Mouse (Mus musculus) forebrain, embryonic 14.5 days (tissue): ENCODE measurements at regions not wholly inside any gene's neighbourhood (a gene's known extent, or its start where the extent isn't known, plus 50 kb on each side); places are given as distances from the start of the nearest gene placed in this dataset.

Experiments
- ATAC-seq: fragments of 200-750 bp; cut with Nextera tagmentation; 2 replicates; pipeline ENCODE4 v1.8.0; 2017; ENCODE audit warnings: mild to moderate bottlenecking, moderate library complexity
- DNase-seq: peaks from one replicate; pipeline ENCODE4 v3.0.0-alpha.2; 2015; ENCODE audit warnings: low spot score
- H3K27ac ChIP-seq: fragments of 300-500 bp; sonication (generic); 2 replicates; pipeline ENCODE4 v1.5.1; 2014; ENCODE audit warnings: low read depth, mild to moderate bottlenecking, control low read depth, low read length, moderate library complexity
- H3K27me3 ChIP-seq: fragments of 300-500 bp; sonication (generic); replicated peaks from 2 replicates; pipeline ENCODE4 v1.6.1; 2014; ENCODE audit warnings: low read length, control low read depth, mixed read lengths; ENCODE audit not compliant: control insufficient read depth, insufficient read depth
- H3K36me3 ChIP-seq: fragments of 300-500 bp; sonication (generic); 2 replicates; pipeline ENCODE4 v1.6.1; 2014; ENCODE audit warnings: low read length, control low read depth; ENCODE audit not compliant: control insufficient read depth, insufficient read depth
- H3K4me1 ChIP-seq: fragments of 300-500 bp; sonication (generic); 2 replicates; pipeline ENCODE4 v1.6.1; 2014; ENCODE audit warnings: antibody characterized with exemption, low read length, control low read depth; ENCODE audit not compliant: control insufficient read depth, insufficient read depth
- H3K4me2 ChIP-seq: fragments of 300-500 bp; sonication (generic); 2 replicates; pipeline ENCODE4 v1.6.1; 2014; ENCODE audit warnings: mild to moderate bottlenecking, control low read depth, low read length
- H3K4me3 ChIP-seq: fragments of 300-500 bp; sonication (generic); 2 replicates; pipeline ENCODE4 v1.5.1; 2014; ENCODE audit warnings: low read depth, low read length, control low read depth
- H3K9ac ChIP-seq: fragments of 300-500 bp; sonication (generic); 2 replicates; pipeline ENCODE4 v1.6.1; 2014; ENCODE audit warnings: mild to moderate bottlenecking, low read length, control low read depth, moderate library complexity
- H3K9me3 ChIP-seq: fragments of 300-500 bp; sonication (generic); replicated peaks from 2 replicates; pipeline ENCODE4 v1.6.1; 2016; ENCODE audit warnings: low read length, control low read depth, mixed read lengths; ENCODE audit not compliant: control insufficient read depth
- WGBS: fragments of 180-500 bp; shearing (Covaris S2); extraction: QIAGEN DNeasy Blood & Tissue Kit; methylation state at CpG from one replicate; pipeline ENCODE4 v1.1.7; 2014; 5-methylcytosine and 5-hydroxymethylcytosine counted together

GRCm38 (mm10) chr12:15713623-15714022 lies 103.1 kb downstream of the Trib2 start:
- H3K9ac ChIP-seq = no peak overlapping the region
- 89% methylated on average over 2 of the region's 2 CpGs for WGBS
- no peaks in the 10 kb centered on the region for H3K9me3 ChIP-seq
- H3K27me3 ChIP-seq = no peaks in the 10 kb centered on the region
- no peak overlapping the region for H3K27ac ChIP-seq
- H3K4me3 ChIP-seq = no peak overlapping the region
- H3K36me3 ChIP-seq = no peaks in the 10 kb centered on the region
- H3K4me1 ChIP-seq = no peaks in the 10 kb centered on the region
- H3K4me2 ChIP-seq = no peak overlapping the region
- DNase-seq = no peak
- no peak for ATAC-seq

- 55% methylated on average over 6 of the region's 6 CpGs for WGBS
- Histone ChIP-seq H3K4me3 (no peak overlapping the region), H3K36me3 (no peaks in the 10 kb centered on the region), H3K9ac (no peak overlapping the region), H3K27me3 (no peaks in the 10 kb centered on the region), H3K27ac (no peak overlapping the region), H3K4me2 (no peak overlapping the region), H3K4me1 (no peaks in the 10 kb centered on the region), H3K9me3 (no peaks in the 10 kb centered on the region)
- DNase-seq (no peak), ATAC-seq (no peak)
Observed at GRCm38 (mm10) chr12:15707570-15708095, 109.1 kb downstream of the Trib2 start.

- WGBS = 68% methylated on average over 5 of the region's 5 CpGs
- Histone ChIP-seq H3K9ac (no peak overlapping the region), H3K4me3 (no peak overlapping the region), H3K4me1 (no peaks in the 10 kb centered on the region), H3K27ac (no peak overlapping the region), H3K27me3 (no peaks in the 10 kb centered on the region), H3K9me3 (no peaks in the 10 kb centered on the region), H3K36me3 (no peaks in the 10 kb centered on the region), H3K4me2 (no peak overlapping the region)
- ATAC-seq = no peak
- DNase-seq = peak; percentile 13
Observed at GRCm38 (mm10) chr12:15704412-15704811, 112.3 kb downstream of the Trib2 start.

- no peak for DNase-seq
- WGBS = 95% methylated on average over 1 of the region's 1 CpGs
- no peak for ATAC-seq
- H3K9ac ChIP-seq = no peak overlapping the region
- no peak overlapping the region for H3K4me3 ChIP-seq
- H3K27me3 ChIP-seq = no peaks in the 10 kb centered on the region
- no peaks in the 10 kb centered on the region for H3K4me1 ChIP-seq
- no peaks in the 10 kb centered on the region for H3K36me3 ChIP-seq
- H3K4me2 ChIP-seq = no peak overlapping the region
- H3K9me3 ChIP-seq = no peaks in the 10 kb centered on the region
- no peak overlapping the region for H3K27ac ChIP-seq
Observed at GRCm38 (mm10) chr12:15702137-15702536, 114.6 kb downstream of the Trib2 start.

GRCm38 (mm10) chr12:15698829-15699228 lies 117.9 kb downstream of the Trib2 start:
- ATAC-seq = no peak
- H3K4me1 ChIP-seq = no peaks in the 10 kb centered on the region
- no peak for DNase-seq
- WGBS = 67% methylated on average over 4 of the region's 4 CpGs
- H3K9ac ChIP-seq = no peak overlapping the region
- no peaks in the 10 kb centered on the region for H3K27me3 ChIP-seq
- H3K9me3 ChIP-seq = no peaks in the 10 kb centered on the region
- H3K4me2 ChIP-seq = no peak overlapping the region
- H3K4me3 ChIP-seq = no peak overlapping the region
- H3K36me3 ChIP-seq = no peaks in the 10 kb centered on the region
- no peak overlapping the region for H3K27ac ChIP-seq

GRCm38 (mm10) chr12:15698042-15698771 lies 118.5 kb downstream of the Trib2 start:
- DNase-seq (no peak), ATAC-seq (no peak)
- no peaks in the 10 kb centered on the region for H3K36me3 ChIP-seq
- no peaks in the 10 kb centered on the region for H3K9me3 ChIP-seq
- H3K27me3 ChIP-seq = no peaks in the 10 kb centered on the region
- H3K4me3 ChIP-seq = no peak overlapping the region
- H3K27ac ChIP-seq = no peak overlapping the region
- H3K9ac ChIP-seq = no peak overlapping the region
- no peaks in the 10 kb centered on the region for H3K4me1 ChIP-seq
- H3K4me2 ChIP-seq = no peak overlapping the region
- WGBS = 81% methylated on average over 6 of the region's 6 CpGs

GRCm38 (mm10) chr12:15688342-15688741 lies 128.4 kb downstream of the Trib2 start:
- Histone ChIP-seq H3K4me2 (no peak overlapping the region), H3K27ac (no peak overlapping the region), H3K4me3 (no peak overlapping the region), H3K9ac (no peak overlapping the region), H3K27me3 (no peaks in the 10 kb centered on the region), H3K4me1 (no peaks in the 10 kb centered on the region), H3K9me3 (no peaks in the 10 kb centered on the region), H3K36me3 (no peaks in the 10 kb centered on the region)
- no peak for DNase-seq
- no peak for ATAC-seq
- 83% methylated on average over 2 of the region's 2 CpGs for WGBS

- H3K4me2 ChIP-seq = no peak overlapping the region
- no peaks in the 10 kb centered on the region for H3K36me3 ChIP-seq
- no peak overlapping the region for H3K9ac ChIP-seq
- ATAC-seq = no peak
- no peak overlapping the region for H3K4me3 ChIP-seq
- H3K27me3 ChIP-seq = no peaks in the 10 kb centered on the region
- H3K4me1 ChIP-seq = no peaks in the 10 kb centered on the region
- DNase-seq = no peak
- 88% methylated on average over 5 of the region's 5 CpGs for WGBS
- no peaks in the 10 kb centered on the region for H3K9me3 ChIP-seq
- H3K27ac ChIP-seq = no peak overlapping the region
Observed at GRCm38 (mm10) chr12:15684311-15684710, 132.4 kb downstream of the Trib2 start.

GRCm38 (mm10) chr12:15681678-15682355 lies 134.9 kb downstream of the Trib2 start:
- H3K4me1 ChIP-seq = no peaks in the 10 kb centered on the region
- H3K4me2 ChIP-seq = no peak overlapping the region
- no peak overlapping the region for H3K27ac ChIP-seq
- no peaks in the 10 kb centered on the region for H3K36me3 ChIP-seq
- DNase-seq = no peak
- no peak for ATAC-seq
- no peaks in the 10 kb centered on the region for H3K27me3 ChIP-seq
- H3K9ac ChIP-seq = no peak overlapping the region
- no peak overlapping the region for H3K4me3 ChIP-seq
- H3K9me3 ChIP-seq = no peaks in the 10 kb centered on the region
- 68% methylated on average over 5 of the region's 5 CpGs for WGBS
